Mouse (Mus musculus): ENCODE measurements around the gene Gng5.

- TF ChIP-seq CTCF (IDR thresholded peaks at IDR 0.05; ENCODE audit: extremely low read depth, insufficient read length, insufficient replicate concordance, low read depth, low read length), result peak; percentile 24; the same call in 1 of the 2 replicates
- TF ChIP-seq POLR2A (IDR thresholded peaks at IDR 0.05; ENCODE audit: low read depth, low read length), result peak; percentile 91
Measured at GRCm38 (mm10) chr3:146450371-146450841, 49.2 kb upstream of the Gng5 start.

Data from small intestine, adult 2 months (tissue).